Mouse (Mus musculus) cerebellum, postnatal 4 days (tissue): Measurements from ENCODE around the gene Gclm.
"Not testable (repeated sequence)": the region's sequence is repeated elsewhere in the genome, so short reads cannot be mapped to it uniquely, and the experiment has no call there.

ENCODE experiments used
- DNase-seq, 2 experiments: peaks; one replicate each; pipeline ENCODE4 v3.0.0; 2022; ENCODE audit warnings: low spot score in 2 of 2, mixed read lengths in 1 of 2

Gclm gene

GRCm38 (mm10) chr3:122245215-122245877 lies at the start of gene Gclm:
Gclm (plus strand) TSS chr3:122245557.
- peak; percentile 80 to 94 for DNase-seq

DNA sequence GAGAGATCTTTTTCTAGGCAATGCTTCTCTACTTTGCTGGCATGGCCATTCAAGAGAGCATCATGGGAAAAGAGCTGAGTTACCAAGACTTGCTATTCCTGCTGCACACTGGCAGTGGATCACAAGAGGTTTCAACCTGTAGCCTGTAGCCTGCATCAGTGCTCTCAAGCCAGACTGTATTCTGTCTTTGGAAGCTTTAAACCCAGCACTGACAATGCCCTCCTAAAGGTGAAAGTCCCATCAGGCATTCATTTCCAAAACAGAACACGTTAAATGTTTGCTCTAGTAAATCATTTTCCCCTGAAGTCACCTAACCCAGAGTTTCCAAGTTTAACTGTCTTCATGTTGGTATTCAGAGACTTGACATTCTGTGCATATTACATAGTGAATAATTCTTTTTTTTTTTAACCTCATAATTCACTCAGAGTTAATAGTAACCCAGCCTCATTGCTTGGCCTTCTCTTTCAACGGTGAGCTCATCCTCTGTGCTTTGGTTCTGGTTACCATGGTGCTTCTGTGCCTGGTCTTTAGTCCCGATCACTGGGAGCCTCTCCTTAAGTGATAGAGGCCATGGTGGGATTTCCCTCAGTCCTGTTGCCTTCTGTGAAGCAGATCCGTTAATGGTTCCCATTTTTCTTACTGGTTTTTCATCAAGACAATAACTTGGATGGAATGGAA lies 48.6 kb upstream of the Gclm start:
- no peak for DNase-seq

GRCm38 (mm10) chr3:122198532-122198931 lies 46.8 kb upstream of the Gclm start:
- no peak for DNase-seq

GRCm38 (mm10) chr3:122198966-122199381 lies 46.4 kb upstream of the Gclm start:
- no peak for DNase-seq

DNA sequence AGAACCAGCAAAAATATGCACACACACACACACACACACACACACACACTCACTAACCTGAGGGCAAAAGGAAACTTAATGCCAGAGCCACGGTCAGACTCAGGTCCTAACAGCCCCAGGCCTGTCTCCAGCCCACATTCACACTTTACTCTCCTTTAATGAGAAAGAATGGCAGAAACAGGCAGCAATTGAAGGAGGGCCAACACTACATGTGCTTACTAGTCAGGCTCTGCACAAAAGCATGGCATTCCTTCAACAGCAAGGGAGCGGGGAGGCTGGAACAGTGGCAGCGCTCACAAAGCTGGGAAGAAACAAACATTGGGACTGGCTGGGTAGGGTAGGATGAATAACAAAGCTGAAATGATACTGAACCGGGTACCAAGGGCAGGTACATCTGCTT lies 45.8 kb upstream of the Gclm start:
- no peak for DNase-seq

- no peak for DNase-seq
Observed at GRCm38 (mm10) chr3:122200017-122200416, 45.3 kb upstream of the Gclm start.

- no peak for DNase-seq
Observed at GRCm38 (mm10) chr3:122200447-122200846, 44.9 kb upstream of the Gclm start.

DNA sequence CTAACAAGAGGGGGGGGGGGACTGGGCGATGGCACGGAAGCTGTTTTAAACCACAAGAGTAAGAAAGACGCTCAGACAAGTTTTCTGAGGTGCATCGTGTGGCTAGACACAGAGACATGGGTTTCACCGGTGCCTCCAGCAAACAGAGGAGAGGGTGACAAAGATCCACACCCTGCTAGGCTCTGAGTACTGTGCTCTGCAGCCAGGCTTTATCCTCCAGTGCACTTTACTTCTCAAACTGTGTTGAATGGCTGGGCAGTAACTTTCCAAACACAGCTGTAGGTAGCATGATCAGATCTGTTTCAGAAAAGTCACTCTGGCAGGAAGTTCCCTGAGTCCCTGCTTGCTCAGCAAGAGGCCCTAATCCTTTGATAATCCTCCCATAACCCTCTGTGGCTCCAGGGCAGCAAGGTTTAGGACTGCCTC lies 43.0 kb upstream of the Gclm start:
- DNase-seq = no peak

- DNase-seq = no peak
Observed at GRCm38 (mm10) chr3:122203675-122204329, 41.6 kb upstream of the Gclm start.

GRCm38 (mm10) chr3:122205753-122206152 lies 39.6 kb upstream of the Gclm start:
- DNase-seq = no peak

DNA sequence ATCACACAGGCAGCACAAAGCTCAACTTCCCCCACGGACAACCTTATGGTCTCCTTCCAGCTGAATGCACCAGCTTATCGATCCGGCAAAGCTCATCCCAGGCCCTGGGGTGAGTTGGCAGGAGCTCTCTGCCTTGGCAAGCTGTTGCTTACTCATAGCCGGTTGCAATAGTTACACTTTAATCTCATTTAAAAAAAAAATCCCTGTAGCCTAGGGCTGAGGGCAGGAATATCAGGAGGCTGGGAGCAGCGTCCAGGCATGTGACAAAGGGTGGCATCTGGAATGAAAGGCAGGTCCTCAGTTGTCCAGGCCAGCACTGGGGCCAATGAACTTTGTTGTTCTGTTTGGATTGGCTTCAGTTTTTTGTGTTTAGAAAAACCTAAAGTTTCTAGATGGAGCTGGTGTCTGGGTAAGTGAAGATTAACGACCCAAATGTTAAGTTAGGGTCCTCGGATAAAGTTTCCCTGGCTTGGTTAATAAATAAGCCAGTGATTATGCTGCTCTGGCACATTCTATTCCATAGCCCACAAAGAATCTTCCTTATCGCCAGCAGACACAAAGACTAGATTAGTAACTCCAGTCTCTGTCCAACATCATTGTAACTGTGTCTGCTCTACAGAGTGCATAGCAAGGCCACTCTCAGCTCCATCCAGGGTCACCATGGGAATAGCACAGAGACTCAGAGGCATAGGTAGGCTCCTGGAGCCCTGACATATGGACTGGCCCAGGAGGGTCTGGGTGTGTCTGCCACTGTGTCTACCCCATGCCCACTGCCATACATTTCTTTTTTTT lies 38.9 kb upstream of the Gclm start:
- DNase-seq = peak; percentile 42 to 83

DNA sequence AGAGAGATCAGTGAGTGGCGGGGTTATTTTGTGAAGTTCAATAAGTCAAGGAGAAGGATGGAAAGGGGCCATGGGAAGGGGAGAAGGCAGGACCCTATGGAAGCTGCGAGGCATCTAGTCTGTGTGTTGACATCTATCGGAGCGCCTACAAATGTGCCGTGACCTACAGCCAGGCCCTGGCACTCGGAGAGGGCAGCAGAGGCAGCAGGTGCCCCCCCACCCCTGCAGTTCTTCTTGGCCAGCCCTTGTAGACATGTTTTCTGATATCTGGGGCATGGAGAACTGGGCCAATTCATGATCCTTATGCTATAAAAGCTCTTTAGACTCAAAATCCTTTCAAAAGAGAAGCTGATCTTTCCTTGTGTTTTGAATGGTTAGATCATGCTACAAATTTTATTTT lies 37.6 kb upstream of the Gclm start:
- DNase-seq = no peak

GRCm38 (mm10) chr3:122208296-122209225 lies 36.8 kb upstream of the Gclm start:
- no peak for DNase-seq

GRCm38 (mm10) chr3:122209511-122209910 lies 35.8 kb upstream of the Gclm start:
- no peak for DNase-seq

DNA sequence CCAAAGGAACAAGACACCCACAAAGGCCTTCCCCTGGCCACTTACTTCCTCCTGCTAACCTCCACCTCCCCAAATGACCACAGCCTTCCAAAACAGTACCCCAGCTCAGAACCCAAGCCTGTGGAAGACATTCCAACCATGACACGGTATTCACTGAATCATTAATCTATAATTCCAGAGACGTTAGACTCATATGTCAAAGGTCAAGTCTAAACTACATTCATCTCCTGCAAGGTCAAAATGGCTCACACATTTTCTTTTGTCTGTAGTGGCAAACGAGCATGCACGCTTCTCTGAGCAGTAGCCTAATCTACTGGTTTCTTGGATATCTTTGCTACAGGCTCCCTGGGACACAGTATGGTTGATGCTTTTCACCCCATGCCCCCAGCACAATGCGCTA lies 34.9 kb upstream of the Gclm start:
- DNase-seq = no peak

- DNase-seq = no peak
Observed at GRCm38 (mm10) chr3:122210846-122211245, 34.5 kb upstream of the Gclm start.

DNA sequence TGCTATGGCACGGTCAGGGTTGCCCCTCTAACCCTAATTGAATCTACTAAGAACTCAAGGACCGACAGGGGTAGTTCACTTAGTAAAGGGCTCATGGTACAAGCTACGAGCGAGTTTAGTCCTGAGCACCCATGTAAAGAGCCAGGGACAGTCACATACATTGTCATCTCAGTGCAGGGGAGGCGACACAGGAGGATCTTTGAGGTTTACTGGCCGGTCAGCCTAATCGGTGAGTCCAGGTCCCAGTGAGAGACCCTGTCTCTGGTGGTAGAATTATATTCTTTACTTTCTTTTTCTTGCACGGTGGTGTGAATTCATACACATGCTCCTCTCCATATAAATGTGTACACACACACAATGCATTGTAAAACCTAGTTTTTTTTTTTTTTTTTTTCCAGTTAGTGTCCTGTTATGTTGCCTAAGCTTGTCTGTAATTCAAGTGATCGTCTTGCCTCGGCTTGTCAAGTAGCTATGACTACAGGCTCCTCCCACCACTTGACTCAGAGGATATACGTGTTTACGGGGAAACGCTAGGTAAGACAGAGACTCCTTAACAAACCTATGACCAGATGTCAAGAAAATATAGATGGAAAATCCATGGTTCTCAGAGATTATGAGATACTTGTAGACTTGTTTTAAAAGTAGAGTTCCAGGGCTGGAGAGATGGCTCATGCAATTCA lies 33.8 kb upstream of the Gclm start:
- DNase-seq = no peak

DNA sequence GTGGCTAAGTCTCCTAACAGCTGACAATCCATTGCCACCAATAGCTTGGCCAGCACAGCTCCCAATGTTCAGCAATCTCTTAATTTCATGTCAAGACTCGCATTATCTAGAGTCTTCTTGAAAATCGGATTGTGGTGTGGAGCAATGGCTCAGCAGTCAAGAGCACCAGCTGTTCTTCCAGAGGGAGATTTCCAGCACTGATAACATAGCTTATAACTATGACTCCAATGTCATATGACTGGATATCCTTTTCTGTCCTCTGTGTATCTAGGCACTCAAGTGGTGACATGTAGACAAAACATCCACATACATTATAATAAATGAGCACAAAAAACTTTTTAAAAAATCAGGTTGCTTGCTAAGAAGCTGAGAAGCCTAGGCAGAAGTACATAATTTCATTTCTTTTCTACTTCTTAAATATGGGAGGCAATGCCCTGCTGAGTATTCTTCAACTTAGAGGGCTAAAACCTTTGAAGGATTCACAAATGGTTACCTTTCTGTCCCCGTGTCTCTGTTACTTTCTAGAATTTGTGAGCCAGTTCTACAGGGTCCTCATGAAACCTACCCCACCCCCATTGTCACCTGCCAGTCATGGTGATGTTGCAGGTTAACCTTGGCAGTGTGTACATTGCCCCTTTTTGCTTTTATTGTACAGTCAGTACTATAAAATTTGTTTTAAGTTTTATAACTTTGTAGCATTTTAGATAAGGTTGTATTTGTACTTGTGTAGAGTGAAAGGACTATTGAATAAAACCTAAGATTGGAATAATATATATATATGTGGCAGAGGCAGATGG lies 23.9 kb upstream of the Gclm start:
- DNase-seq = no peak

GRCm38 (mm10) chr3:122226972-122227371 lies 18.4 kb upstream of the Gclm start:
- DNase-seq = not testable (repeated sequence)

DNA sequence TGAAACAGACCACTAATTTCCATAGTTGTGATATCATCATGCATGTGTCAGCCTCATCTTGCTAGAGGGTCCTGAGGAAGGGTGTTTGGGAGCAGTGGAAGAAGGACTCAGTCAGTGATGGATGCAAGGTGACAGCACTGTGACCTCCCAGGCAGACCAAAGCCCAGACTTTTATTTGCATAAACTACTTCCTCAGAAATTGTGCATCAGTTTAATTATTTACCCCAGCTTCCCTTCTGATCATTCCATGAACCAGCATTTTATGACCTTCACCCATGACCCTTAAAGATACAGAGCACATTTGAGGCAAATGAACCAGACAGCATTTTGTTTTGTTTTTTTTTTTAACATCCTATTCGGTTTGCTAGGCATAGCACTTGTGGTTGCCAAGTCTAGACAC lies 9.6 kb upstream of the Gclm start:
- DNase-seq = no peak
